Mouse (Mus musculus): ENCODE measurements at regions not wholly inside any gene's neighbourhood (a gene's known extent, or its start where the extent isn't known, plus 50 kb on each side); places are given as distances from the start of the nearest gene placed in this dataset.
"Not testable (repeated sequence)": the region's sequence is repeated elsewhere in the genome, so short reads cannot be mapped to it uniquely, and the experiment has no call there.

DNA sequence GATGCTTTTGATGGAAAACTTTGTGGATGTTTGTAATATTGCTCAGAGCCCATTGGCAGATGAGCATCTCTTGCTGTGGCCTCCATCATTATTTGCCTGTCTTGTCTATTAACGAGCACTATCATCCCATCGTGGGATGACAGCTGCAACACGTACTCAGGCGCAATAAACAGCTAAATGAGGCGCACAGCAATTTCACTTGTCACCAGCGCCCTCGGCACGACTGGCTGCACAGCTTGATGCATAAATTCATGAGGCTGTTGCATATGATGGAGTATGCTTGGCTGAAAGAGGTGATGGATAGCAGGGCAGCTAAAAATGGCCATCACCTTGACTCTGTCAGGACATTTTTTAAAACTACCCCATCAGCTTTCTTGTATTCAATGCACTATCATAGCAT, 853.1 kb upstream of the Pou3f2 start:
- DNase-seq (ENCODE audit: low spot score in 2 of 2) = no peak

DNA sequence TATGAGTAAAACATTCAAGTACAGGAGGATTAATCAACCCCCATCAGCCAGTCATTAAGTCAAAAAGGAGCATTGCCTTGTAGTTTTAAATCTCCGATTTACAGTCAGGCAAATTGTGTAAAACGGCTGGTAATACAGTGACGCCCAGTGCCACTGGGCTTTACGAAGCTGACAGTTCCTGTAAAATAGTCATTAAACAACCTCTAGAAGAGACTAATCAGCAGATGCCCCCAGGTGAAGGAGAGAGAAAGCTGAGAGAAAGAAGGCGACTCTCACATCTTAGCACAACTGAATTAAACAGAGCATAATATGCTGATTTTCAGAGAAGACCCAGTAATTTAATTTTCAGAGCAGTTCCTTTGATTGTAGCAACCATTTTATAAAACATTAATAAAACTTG, 850.3 kb upstream of the Pou3f2 start:
- DNase-seq (ENCODE audit: low spot score in 2 of 2) = no peak

DNA sequence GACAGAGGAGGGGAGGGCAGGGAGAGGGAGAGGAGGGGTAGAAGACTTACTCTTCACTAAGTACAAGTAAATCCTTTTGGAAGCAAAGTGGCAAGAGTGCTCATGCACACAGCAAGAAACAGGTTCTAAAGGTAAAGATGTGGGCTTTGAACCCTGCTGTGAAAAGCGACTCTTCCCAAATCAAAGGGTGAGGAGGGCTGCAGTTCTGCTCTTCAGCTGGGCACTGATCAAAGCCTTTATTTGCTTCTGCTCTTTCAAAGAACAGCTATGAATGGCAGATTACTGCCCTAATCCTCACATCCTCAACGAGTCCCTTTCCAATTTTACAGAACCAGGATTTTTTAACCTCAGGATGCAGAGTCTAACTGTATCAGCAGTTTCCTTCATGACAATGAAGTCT, 812.5 kb upstream of the Pou3f2 start:
- no peak for DNase-seq (ENCODE audit: low spot score in 2 of 2)

DNA sequence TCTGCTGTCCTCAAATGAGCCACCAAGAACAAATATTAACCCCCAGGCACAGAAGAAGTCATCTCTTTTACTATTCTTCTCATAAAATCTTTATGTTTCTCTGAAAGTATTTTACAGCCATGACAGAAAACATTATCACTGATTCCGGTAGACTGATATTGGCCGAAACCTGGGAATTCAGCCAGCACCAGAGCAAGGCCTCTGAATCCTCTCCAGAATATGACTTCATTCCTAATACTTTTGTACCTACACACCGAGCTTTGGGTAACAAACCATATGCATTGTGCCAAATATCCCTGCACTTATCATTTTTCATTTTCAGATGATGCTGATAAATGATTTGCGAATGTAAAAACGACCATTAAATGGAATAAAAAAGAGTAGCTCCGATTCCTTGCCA, 791.9 kb upstream of the Pou3f2 start:
- no peak for DNase-seq (ENCODE audit: low spot score in 2 of 2)

DNA sequence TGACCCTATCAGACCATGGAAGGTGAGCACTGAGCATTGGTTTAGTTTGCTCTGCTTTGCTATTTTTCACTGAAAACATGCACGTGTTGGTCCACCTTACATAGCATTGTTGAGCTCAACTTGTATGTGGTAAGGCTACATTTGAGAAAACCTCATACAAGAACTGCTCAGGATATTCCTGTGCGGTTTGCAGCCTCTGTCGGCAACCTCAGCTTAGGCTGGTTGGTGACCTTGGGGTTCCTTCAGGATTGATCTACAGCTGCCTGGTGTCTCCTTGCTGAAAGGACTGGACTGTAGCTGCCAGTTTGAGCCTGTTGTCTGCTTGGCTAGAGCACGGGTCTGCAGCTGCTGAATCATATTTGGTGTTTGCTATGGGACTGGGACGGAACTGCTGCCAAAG, 787.0 kb upstream of the Pou3f2 start:
- no peak for DNase-seq (ENCODE audit: low spot score in 2 of 2)

DNA sequence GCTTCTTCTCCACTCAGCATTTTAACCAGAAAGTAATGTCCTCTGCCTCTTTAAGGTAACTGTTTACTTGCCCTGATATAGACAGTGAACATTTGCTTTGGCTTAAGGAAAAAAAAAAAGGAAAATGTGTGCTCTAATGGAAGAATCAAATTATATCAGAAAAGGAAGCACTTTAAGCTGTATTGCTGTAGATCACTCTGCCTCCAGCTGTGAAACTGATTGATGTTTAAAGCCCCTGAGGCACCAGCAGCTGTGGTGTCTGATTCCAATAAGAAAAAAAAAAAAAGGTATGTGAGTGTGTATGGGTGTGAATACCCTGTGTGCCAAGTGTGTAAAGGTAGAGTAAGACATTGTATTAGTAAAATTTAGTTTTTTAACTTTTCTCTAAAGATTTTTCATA, 783.8 kb upstream of the Pou3f2 start:
- DNase-seq (ENCODE audit: low spot score in 2 of 2) = no peak

DNA sequence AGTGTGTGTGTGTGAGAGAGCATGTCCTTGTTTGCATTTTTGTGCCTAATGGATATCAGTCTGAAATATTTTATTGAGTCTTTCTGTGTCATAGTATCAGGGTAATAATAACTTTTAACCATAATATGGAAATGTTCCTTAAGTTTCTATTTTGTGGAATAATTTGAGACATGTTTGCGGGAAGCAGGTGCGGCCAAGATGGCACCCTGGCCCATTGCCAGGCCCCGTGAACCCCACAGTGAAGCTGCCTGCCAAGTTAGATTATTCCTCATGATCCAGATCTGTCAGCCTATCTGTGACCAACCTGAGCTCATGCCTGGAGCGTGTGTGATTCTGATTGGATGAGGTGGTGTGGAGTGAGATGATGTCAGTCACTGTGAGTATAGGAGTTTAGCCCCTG, 772.2 kb upstream of the Pou3f2 start:
- no peak for DNase-seq (ENCODE audit: low spot score in 2 of 2)

DNA sequence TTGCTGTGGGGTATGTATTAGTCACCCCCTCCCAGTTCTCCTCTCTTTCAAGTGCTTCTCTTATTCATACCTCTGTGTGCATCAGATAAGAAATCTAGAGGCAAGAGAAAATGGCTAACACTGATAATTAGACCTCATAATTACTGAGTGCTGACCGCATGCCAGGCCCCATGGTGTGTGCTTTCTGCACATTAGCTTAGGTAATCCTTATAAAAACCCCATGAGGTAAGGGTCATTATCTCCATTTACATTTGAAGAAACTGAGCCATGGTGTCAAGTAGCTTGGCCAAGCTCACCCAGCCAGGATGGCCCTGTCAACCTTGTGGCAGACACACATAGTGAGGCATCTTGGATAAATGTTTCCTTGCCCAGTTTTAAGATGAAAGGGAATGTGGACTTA, 746.8 kb upstream of the Pou3f2 start:
- no peak for DNase-seq (ENCODE audit: low spot score in 2 of 2)

DNA sequence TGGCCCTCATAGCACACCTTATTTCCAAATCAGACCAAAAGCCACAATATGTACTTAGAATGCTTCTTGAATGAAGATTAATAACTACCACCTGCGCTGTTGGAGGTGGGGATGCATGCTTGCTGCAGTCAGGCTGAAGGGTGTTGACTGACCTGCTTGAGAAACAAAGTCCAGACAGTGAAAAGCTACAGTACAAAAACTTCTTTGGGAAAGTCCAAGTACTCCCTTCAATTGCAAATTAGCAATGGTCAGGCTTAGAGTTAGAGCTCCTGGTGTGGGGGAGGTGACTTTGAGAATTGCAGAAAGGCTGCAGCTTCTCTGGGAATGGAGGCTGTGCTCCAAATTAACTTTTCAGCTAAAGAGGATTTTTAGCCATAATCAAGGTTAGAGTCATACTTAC, 706.6 kb upstream of the Pou3f2 start:
- DNase-seq (ENCODE audit: low spot score in 2 of 2) = not testable (repeated sequence)

DNA sequence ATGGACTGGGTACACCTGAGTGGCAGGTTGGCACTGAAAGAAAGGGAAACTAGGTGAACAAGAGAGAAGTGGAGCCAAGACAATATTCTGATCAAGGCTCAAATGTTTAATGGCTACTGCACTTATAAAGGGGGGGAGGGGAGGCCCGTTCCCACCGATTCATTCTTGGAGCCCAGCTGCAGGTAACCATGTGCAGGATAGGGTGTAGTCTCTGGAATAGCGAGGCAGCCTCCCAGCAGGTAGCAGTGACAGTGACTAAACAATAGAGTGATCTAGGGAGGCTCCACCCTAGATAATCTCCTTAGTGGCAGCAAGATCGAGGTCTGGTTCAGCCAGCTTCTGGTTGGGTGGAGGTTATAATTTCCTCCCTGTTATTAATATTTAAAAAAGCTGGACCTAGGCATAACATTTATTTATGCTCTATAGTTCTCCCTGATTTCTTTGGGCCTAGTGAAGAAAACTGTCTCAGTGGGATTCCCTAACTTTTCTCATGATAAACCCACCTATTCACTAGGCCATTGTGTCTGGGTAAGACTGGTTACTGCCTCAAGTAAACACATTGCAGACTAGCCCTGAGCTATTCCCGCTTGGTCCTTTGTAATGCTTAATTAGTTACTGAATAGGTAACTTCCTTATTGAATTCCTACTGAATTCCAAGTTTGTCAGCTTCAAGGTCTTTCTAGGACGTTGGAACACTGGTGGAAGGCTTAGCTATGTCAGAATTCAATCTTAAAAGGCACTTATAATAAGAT, 705.4 kb upstream of the Pou3f2 start:
- DNase-seq (ENCODE audit: low spot score in 2 of 2) = no peak

DNA sequence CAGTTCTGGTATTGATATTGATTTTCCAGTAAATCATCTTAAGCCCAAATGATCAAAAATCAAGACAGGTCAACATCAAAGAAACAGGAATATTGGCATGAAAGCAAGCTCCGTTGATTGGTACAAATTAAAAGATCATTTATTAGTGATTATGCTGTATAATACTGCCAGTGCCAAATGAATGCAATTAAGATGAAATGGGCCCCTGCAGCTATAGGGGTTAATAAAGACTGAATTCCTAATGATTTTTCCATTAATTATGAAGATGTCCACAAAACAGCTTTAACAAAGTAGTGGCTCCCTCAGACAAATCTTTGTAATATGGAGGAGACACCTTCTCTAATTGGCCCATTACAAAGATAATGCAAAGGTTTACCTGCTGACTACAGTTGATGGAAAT, 685.6 kb upstream of the Pou3f2 start:
- DNase-seq (ENCODE audit: low spot score in 2 of 2) = no peak

DNA sequence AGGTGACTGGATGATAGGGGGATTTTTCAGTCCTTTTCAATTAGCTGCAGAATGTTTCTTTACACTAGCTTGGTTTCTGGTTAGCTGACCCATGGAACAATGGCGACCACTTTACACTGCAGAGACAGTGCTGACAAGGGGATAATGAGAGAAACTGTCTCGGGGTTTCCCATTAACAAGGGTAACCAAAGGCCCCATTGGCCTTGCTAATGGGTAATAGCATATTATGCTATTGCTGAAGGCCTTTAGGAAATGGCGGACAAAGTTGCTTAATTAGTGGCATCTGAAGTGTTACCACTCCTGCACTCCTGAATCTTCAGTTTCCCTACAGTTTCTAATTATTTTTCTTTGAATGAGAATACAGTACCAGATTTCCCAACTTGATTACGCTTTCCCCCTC, 685.2 kb upstream of the Pou3f2 start:
- DNase-seq (ENCODE audit: low spot score in 2 of 2) = no peak

DNA sequence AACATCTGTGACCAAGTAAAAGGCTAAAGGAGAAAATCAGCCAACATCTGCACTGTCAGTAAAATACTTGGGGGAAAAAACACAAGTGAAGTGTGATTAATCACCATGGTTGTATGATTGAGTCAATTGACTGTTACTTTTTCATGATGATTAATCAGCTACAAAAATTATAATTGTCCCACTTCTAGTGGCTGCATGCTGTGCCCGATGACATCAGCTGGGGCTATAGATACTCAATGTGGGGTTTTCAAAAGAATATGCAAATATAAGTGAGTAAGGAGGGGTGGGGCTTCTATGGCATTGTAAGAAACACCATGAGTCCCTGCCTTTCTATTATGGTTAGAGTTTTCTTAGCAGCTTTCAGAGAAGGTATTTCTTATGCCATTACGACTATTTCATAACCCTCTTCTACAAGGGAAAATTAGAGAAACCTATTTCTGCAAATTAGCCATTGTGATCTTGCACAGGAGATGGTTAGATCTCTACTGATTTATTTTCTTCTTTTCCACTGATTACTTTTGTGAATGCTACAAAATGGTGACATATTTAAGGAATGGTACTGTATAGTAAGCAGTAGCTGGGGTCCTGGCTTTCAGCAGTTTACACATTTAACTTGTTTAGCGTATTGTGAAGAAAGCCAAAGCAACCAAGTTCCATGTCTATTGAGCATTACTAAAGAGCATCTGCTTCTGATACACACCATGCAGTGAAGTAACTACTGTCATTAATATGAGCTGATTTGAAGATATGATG, 660.1 kb upstream of the Pou3f2 start:
- no peak for DNase-seq (ENCODE audit: low spot score in 2 of 2)

DNA sequence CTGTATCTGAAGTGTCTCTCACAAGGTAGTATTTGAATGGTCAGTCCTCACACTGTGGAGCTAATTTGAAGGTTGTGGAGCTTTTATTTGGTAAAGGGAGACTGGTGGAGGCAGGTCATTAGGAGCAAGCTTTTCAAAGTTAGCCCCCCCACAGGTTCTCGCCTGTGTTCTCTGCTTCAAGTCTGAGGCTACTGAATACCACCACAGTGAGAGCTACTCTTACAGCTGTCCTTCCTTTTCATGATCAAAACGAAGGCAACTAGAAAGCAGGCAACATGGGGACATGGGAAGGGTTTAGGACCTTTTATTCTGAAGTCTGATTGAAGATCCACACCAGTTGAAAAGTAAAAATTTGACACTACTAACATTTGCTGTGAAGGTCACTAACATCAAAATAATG, 645.2 kb upstream of the Pou3f2 start:
- DNase-seq (ENCODE audit: low spot score in 2 of 2) = no peak

DNA sequence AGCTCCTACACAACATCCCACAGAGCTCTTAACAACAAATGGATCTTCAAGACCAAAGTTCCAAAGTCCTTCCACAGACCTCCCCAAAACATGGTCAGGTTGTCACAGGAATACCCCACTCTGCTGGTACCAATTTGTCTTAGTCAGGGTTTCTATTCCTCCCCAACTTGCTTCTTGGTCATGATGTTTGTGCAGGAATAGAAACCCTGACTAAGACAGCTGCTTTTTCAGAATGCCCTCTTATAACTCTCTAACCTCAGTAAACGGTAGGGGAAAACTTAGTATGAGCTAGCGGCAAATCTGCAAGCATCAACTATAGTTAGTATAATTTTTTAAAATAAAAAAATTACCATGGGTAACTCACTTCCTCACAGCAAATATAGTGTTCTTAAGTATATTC, 613.3 kb upstream of the Pou3f2 start:
- not testable (repeated sequence) for DNase-seq (ENCODE audit: low spot score in 2 of 2)

DNA sequence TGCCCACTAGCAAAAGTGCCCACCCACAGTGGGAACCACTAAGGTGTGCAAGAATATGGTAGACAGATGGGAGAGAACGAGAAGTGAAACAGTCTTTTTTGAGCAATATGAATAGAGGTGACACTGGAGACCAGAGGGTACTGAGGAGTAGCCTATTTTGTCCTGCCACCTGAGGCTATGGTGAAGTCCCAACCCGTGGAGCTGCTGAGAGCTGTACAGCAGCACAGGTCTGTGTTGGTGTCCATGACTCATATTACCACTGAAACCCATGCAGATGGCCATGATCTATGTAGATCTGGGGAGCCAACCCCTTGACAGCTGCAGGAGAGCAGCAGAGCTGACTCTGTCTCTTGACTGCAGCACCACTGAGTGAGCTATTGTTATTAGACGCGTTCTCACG, 591.4 kb upstream of the Pou3f2 start:
- DNase-seq (ENCODE audit: low spot score in 2 of 2) = no peak

DNA sequence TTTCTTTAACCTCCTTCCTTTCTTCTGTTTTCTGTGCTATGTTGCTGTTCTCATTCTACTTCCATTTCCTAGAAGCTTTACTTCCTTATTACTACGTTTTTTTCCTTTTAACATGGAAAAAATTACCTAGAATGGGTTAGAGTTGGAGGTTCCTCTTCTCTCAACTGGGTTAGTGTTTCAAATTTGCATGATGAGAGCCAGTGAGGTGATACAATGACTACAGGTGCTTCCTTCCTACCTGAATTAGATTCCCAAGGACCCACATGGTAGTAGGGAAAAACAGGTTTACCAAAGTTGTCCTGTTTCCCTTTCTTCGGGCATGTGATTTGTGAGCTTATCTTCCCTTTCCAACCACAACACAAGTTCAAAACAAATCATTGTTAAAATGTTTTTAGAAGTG, 589.4 kb upstream of the Pou3f2 start:
- DNase-seq (ENCODE audit: low spot score in 2 of 2) = no peak

DNA sequence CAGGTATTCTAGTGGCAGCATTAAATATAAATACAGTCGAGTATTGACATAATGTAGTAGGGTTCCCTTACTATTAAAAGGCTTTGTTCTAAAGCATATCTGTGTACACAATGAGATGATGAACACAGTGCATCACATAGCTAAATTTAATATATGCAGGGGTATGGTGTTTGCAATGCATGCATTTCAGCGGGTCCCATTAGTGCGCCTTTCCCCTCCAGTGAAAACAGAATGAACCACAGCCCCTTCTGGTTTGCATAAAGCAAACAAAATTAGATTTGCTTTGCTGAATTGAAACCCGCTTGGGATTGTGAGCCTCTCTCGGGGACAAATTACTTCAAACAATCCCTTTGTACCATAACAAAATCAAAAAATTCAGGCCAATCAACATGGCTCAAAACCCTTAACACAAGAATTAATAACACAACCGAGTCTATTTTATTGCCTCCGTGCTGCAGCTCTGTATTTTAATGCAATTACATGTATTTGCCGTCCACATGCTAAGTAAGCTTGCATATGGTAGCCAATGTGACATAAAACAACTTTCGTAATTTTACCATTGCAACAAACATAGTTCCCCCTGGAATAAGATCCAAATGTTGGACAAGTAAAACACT, 562.6 kb upstream of the Pou3f2 start:
- DNase-seq (ENCODE audit: low spot score in 2 of 2) = no peak

DNA sequence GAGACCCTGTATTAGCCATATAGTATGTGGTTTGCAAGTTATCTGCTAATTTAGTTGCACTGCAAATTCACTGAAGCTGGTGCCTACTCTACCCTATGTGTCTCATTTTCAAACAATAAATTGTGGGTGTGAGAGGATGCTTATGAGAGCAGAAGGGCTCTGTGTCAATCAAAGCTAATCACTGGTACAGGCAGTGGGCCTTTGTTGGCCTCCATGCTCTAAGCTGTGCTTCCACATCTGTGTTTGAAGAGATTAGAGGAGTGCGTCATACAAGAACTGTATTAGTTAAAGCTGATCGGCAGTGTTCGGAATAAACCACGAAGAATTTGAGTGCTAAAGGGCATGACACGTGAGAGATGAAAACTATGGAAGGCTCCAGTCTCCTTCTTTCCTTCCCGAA, 549.6 kb upstream of the Pou3f2 start:
- DNase-seq (ENCODE audit: low spot score in 2 of 2) = no peak

DNA sequence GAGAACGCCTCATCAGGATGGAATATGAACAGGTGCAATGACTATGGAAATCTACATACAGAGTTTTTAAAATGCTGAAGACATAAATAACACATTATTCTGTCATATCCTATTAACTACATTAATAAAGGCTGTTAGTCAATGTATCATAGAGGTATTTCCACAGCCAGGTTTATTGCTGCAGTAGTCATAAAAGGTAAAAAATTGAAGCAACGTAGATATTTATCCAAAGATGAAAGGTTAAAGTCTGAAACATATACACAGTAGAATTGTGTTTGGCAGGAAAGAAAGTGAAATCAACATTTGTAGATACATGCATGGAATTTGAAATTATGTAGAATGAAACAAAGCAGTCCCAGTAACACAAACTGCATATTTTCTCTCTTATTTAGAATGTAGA, 543.1 kb upstream of the Pou3f2 start:
- no peak for DNase-seq (ENCODE audit: low spot score in 2 of 2)

DNA sequence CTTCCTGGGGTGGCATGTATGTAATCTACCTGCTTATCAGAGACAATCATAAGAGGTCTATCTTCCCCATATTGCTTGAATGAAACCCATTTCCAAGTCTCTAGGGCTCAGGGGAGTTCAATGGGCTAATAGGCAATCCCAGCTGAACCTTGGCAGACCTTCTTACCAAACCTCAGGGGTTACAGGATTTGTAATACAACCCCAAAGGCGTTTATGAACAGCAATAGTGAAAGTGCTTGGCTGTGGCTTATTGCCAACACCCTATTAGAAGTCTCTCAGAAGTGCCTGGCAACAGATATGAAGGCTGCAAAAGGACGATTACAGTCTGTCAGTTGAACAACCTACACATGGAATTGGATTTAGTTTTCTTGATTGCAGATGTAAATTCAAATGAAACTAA, 534.0 kb upstream of the Pou3f2 start:
- DNase-seq (ENCODE audit: low spot score in 2 of 2) = no peak

DNA sequence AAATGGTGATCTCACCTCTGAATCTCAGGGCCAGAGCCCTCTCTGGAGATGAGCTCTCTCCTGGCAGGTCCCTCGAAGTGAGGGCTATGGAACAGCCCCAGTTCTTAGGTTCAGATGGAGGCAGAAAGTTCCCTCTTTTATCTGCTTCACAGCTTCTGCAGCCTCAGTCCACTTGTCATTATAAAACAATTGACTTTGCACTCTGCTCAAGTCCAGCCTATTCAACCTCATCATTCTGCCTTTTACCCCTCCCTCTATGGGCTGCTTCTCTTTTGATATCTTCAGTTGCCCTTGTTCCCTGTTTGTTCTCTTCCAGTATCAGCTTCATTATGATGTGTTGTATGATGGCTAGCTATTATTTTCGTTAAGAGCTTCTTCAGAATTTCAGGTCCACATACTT, 522.2 kb upstream of the Pou3f2 start:
- no peak for DNase-seq (ENCODE audit: low spot score in 2 of 2)

DNA sequence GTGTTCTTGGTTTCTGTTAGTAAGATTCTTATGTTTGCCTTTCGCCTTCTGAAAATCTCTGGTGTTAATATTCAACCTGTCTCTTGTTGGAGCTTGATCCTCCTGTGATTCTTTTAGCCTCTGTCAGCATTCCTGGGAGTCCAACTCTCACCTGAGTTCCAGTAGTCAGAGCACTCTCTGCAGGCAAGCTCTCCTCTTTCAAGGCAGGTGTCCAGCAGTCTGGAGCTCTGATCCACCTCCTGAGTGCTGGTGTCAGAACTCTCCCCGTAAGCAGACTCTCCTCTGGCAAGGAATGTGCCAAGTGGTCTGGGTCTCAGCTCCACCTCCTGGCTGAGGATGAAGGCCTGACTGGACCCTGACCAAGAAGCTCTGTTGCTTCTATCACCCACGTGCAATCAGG, 521.0 kb upstream of the Pou3f2 start:
- not testable (repeated sequence) for DNase-seq (ENCODE audit: low spot score in 2 of 2)

Measured in right cerebral cortex, postnatal 36 days (tissue).